Mouse (Mus musculus) CH12.LX (cell line): Measurements from ENCODE around the gene Npy4r.

Experiments used
- CTCF ChIP-seq, 2 experiments: IDR thresholded peaks in 1 of 2; conservative IDR thresholded peaks in 1 of 2; 2 replicates each; pipeline ENCODE4 v1.5.1; 2011 to 2012; ENCODE audit warnings: low read depth in 2 of 2, low read length in 2 of 2, improper control_type of control experiment in 1 of 2, inconsistent platforms in 1 of 2, mild to moderate bottlenecking in 1 of 2, moderate library complexity in 1 of 2
- MEF2A ChIP-seq: IDR thresholded peaks from 2 replicates; pipeline ENCODE4 v1.6.1; 2014; ENCODE audit warnings: low read depth, mild to moderate bottlenecking, inconsistent platforms, low read length, improper control_type of control experiment, borderline replicate concordance
- POLR2A ChIP-seq: IDR thresholded peaks from 2 replicates; pipeline ENCODE4 v1.6.1; 2011; ENCODE audit warnings: low read depth, mild to moderate bottlenecking, improper control_type of control experiment, low read length
- USF2 ChIP-seq: conservative IDR thresholded peaks from 2 replicates; pipeline ENCODE4 v1.6.1; 2011; ENCODE audit warnings: low read depth, low read length, improper control_type of control experiment
- ZNF384 ChIP-seq: IDR thresholded peaks from 2 replicates; pipeline ENCODE4 v1.6.1; 2012; ENCODE audit warnings: low read depth, low read length, improper control_type of control experiment, inconsistent platforms

GRCm38 (mm10) chr14:34106389-34107062, 45.8 kb downstream of the Npy4r start:
- TF ChIP-seq MEF2A (no peak), ZNF384 (no peak), USF2 (no peak), CTCF (conservative IDR thresholded peaks at IDR 0.05 in 1 of 2, IDR thresholded peaks at IDR 0.05 in 1 of 2; ENCODE audit: low read depth in 2 of 2, low read length in 2 of 2) (peak in 1 of 2 experiments; percentile 77; a peak in 3 of 4 replicates), POLR2A (no peak)
